Mouse (Mus musculus) lung, postnatal 25 days (tissue): Measurements from ENCODE around the gene Smg9.
A peak's percentile ranks its signal among the peaks of the same experiment; 100 is the strongest.
"Not testable (repeated sequence)": the region's sequence is repeated elsewhere in the genome, so short reads cannot be mapped to it uniquely, and the experiment has no call there.

Source experiments
- DNase-seq: peaks from one replicate; pipeline ENCODE4 v3.0.0; 2022; ENCODE audit warnings: low spot score

The Smg9 gene

GRCm38 (mm10) chr7:24377091-24377865 lies 22.1 kb upstream of the Smg9 start:
- DNase-seq = peak; percentile 38

DNA sequence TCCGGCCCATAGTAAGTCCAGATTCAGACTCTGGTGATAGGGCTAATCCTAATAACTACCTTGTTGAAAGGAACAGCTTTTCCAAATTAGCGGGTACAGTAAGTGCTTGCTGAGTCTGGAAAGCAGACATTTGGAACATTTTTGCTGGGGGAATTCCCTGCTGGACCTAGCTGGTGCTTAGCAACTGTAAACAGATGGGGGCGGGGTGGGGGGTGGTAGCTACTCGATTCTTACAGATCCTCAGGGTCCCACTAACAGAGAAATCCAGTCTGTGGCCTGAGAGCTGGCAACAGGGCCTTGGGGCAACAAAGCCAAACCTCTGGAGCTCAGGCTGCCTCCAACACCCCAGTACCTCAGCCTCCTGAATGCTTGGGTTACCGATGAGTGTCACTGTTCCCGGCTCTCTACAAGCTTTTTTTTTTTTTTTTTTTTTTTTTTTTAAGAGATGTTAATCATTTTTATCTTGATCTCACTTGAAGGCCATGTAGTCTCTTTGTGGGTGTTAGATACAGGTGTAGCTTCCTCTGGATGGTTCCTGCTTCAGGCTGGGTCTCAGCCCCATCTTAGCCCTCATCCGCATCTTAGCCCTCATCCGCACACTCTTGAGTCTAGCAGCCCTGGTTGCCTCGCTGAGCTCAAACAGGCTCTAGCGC lies 21.2 kb upstream of the Smg9 start:
- DNase-seq = no peak

DNA sequence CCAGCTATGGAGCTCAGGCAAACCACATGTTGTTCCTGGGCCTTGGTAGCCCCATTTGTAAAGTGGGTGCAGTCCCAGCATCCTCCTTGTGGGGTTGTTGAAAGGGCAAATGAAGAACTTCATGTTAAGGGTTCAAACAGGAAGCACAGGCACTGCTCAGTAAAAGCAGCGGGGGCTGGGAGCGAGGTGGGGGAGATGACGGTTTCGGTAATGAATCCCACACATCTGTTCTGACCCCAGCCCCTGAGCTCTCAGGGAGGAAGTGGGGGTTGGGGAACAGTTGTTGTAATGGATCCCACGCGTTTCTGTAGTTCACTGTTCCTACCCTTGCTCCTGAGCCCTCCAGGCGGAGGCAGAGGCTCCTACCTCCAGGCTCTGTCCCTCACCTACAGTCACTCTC lies 19.5 kb upstream of the Smg9 start:
- DNase-seq = peak; percentile 29

GRCm38 (mm10) chr7:24380370-24380769 lies 19.0 kb upstream of the Smg9 start:
- no peak for DNase-seq

- no peak for DNase-seq
Measured at GRCm38 (mm10) chr7:24382730-24383372, 16.6 kb upstream of the Smg9 start.

DNA sequence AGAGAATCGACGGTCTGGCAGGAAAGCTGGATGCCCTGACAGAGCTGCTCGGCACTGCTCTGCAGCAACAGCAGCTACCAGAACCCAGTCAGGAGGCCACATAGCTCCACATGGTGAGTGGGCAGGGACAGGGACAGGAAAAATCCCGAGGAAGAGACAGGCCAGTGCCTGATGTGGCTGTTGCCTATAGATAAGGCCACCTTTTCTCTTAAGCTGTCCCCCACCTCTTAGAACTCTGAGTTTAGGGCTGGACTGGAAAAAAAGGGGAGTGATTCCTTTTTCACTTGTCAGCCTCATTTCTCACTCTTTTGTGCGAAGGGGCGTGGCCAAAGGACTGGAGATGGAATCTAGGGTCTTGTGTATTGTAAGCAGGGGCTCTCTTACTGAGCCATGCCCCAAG lies 15.3 kb upstream of the Smg9 start:
- DNase-seq = no peak

GRCm38 (mm10) chr7:24384827-24385226 lies 14.6 kb upstream of the Smg9 start:
- DNase-seq = peak; percentile 63

GRCm38 (mm10) chr7:24387059-24387556 lies 12.3 kb upstream of the Smg9 start:
- DNase-seq = no peak

- no peak for DNase-seq
Measured at GRCm38 (mm10) chr7:24389516-24390187, 9.8 kb upstream of the Smg9 start.

DNA sequence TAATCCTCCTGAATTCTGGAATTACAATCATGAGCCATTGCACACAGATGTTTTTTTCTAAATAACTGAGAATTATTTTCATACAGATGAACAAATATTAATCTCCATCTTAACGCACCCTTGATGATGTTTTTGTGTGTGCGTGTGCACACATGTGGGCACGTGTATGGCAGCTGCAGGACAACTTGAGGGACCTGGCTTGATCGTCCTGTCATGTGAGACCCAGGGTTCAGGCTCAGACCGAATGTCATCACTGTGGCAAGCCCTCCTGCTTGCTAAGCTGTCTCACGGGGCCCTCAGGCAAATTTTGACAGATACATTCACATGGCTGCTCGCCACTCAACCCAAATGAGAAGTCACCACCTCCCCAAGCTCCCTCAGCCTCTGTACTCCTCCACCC lies 8.9 kb upstream of the Smg9 start:
- no peak for DNase-seq

DNA sequence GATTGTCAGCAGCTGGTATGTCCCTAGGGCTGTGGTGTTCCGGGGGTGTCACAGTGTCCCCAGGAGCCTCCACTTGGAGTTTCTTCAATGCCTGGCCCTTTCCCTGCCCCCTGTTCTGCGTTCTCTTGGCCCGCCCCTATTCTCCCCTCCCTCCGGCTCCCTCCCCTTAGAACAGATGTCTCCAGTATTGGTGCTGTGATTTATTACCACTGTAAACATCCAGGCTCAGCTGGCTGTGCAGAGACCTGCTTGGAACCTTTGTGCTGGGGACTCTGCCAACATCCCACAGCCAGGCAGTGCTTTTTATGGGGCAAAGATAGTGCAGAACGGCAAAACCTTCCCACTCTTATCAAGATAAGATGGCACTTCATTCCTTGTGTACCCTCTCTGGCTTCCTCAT lies 8.3 kb upstream of the Smg9 start:
- DNase-seq = no peak

- DNase-seq = no peak
Measured at GRCm38 (mm10) chr7:24391687-24392086, 7.7 kb upstream of the Smg9 start.

GRCm38 (mm10) chr7:24394054-24394453 lies 5.4 kb upstream of the Smg9 start:
- DNase-seq = no peak

- no peak for DNase-seq
Measured at GRCm38 (mm10) chr7:24394475-24395161, 4.8 kb upstream of the Smg9 start.

GRCm38 (mm10) chr7:24396832-24397231 lies 2.6 kb upstream of the Smg9 start:
- DNase-seq = no peak

GRCm38 (mm10) chr7:24398364-24398913 lies 980 bp upstream of the Smg9 start:
- DNase-seq = no peak

DNA sequence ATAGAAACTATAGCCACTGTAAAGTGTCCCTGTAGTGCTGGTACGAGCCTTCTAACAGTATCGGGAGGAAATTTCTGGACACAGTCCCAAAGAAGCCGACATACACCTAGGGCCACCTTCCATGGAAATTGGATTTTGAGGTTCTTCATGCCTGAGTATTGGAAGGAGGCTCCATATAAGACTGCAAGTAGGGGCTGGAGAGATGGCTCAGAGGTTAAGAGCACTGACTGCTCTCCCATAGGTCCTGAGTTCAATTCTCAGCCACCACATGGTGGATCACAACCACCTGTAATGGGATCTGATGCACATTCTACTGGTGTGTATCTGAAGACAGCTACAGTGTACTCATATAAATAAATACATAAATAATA lies 648 bp downstream of the Smg9 start:
- DNase-seq = no peak

DNA sequence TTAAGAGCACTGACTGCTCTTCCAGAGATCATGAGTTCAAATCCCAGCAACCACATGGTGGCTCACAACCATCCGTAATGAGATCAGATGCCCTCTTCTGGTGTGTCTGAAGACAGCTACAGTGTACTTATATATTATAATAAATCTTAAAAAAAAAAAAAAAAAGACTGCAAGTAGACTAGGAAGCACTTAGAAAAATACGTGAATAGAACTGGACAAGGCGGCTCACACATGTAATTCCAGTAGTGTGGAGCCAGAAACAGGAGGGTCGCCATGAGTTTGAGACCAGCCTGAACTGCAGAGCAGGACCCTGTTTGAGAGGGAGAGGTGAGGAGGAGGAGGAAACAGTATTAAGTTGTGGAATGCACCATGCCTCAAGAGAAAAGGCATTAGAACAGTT lies 1.1 kb downstream of the Smg9 start:
- not testable (repeated sequence) for DNase-seq

GRCm38 (mm10) chr7:24402851-24403250 lies 3.4 kb downstream of the Smg9 start:
- DNase-seq = no peak

DNA sequence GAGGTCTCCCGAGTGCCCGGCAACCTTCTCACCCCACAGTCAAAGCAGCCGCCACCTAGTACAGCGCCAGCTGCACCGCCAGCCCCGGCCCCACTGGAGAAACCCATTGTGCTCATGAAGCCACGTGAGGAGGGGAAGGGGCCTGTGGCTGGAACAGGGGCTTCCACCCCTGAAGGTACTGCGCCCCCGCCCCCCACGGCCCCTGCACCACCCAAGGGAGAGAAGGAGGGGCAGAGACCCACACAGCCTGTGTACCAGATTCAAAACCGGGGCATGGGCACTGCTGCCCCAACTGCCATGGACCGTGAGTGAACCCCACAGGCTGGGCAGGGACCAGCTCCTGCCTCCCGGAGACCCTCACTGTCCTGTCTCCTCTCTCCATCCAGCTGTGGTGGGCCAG lies 6.2 kb downstream of the Smg9 start:
- DNase-seq = no peak

GRCm38 (mm10) chr7:24406528-24407344 lies 7.3 kb downstream of the Smg9 start:
- peak; percentile 74 for DNase-seq
